16 mouse cellular contexts compared by ENCODE assay signal in the genomic region with DNA sequence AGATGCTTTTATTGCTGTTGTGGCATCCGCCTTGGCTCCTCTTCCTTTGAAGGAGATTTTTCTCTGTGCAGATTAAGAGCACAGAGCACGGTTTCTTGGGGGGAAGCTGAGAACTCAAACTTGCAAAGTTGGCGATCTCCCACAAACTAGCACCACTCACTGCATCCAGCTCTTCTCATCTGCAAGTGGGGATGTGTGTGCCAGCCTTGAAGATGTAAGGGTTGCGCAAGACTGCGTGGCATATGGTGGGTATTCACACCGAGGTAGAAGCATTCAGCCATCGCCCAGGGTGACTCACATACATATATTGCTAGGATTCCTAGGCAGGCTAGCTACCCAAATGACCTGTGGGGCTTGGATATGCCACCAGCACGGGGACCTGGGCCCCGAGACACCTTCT. TPM values are rescaled to one million over a fixed set of nuclear protein-coding genes. Genes with fewer than 3 reads are reported as not detected.
A peak's percentile ranks its signal among the peaks of the same experiment; 100 is the strongest.
DNase-seq lines count a peak whose midpoint lies in the region; TF ChIP-seq lines count a peak whose summit lies in the region.
"Had no signal": no experiment of that assay in that cellular context is flagged by ENCODE, and none has a peak within 500 bp of the region (broad histone marks: within the 10 kb centered on the region; RNA-seq: fewer than 3 reads in every experiment).

No protein-coding gene starts in this region.

- H3K4me3 ChIP-seq in layer of hippocampus, adult 2 months = no peak overlapping the region
- H3K4me3 ChIP-seq: midbrain, embryonic 10.5 days; neural tube, embryonic 12.5 days had no signal

- peak in 1 of 2 experiments; percentile 21 for DNase-seq in layer of hippocampus, adult 2 months (ENCODE audit: low spot score in 2 of 2)
- no peak for DNase-seq in layer of hippocampus, adult 11-12 months (ENCODE audit: low spot score)
- DNase-seq in 416B (ENCODE audit: low read depth) = peak; percentile 72
- DNase-seq in frontal cortex, postnatal 25 days (ENCODE audit: low spot score in 2 of 2) = peak; percentile 10 to 41
- peak; percentile 60 to 72 for DNase-seq in right cerebral cortex, adult 2 months (ENCODE audit: low spot score in 2 of 2)
- DNase-seq in lung, postnatal 14 days = no peak
- no peak for DNase-seq in testis, postnatal 14 days (ENCODE audit: low spot score)
- DNase-seq in kidney, adult 8-10 months = no peak
- DNase-seq: cerebellum, adult 9-11 months; kidney, adult 2 months; kidney, postnatal 25 days; liver; liver, postnatal 0 days had no signal

- TF ChIP-seq CTCF in layer of hippocampus, adult 2 months (conservative IDR thresholded peaks at IDR 0.05) = no peak

- peak overlapping the region; percentile 10; the same call in 1 of the 2 replicates for H3K27ac ChIP-seq in layer of hippocampus, adult 2 months
- H3K27ac ChIP-seq: hindbrain, postnatal 0 days; neural tube, embryonic 12.5 days had no signal

RNA-seq across cellular contexts. Expression of a gene that starts 52.9 kb away (rescaled TPM):
- 10 to 100 TPM; 50.9 to 52.7 TPM for total RNA-seq in layer of hippocampus, adult 2 months (2021)

Comparison
In these comparisons a context has a peak if more than half of its experiments do, and no peak if none do; other contexts are left out.
1. DNase-seq: peak in 416B (single experiment), frontal cortex, postnatal 25 days (2 of 2) and right cerebral cortex, adult 2 months (2 of 2); none in layer of hippocampus, adult 11-12 months (single experiment), lung, postnatal 14 days (single experiment), testis, postnatal 14 days (single experiment) and kidney, adult 8-10 months (0 of 2).